Mouse (Mus musculus): ENCODE measurements at regions not wholly inside any gene's neighbourhood (a gene's known extent, or its start where the extent isn't known, plus 50 kb on each side); places are given as distances from the start of the nearest gene placed in this dataset.
"Not testable (repeated sequence)": the region's sequence is repeated elsewhere in the genome, so short reads cannot be mapped to it uniquely, and the experiment has no call there.

DNA sequence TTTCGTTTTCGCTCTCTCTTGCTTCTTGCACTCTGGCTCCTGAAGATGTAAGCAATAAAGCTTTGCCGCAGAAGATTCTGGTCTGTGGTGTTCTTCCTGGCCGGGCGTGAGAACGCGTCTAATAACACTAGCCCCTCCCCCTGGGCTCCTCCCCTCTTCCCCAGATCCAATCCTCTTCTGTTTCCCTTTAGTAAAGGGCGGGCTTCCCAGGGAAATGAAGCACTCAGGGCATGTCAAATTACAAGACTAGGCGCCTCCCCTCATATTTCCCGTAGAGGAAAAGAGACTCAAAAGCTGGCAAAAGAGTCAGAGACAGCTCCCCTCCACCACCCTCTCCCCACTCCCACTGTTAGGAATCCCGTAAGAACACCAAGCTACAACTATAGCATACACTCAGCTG, 65.3 kb upstream of the Mdm1 start:
- TF ChIP-seq GATA1, TAL1 (IDR thresholded peaks at IDR 0.05; ENCODE audit: low read length): not testable (repeated sequence)

All from erythroblast, embryonic 14.5 days (primary cell).